Mouse (Mus musculus) heart, adult 9 months (tissue): ENCODE measurements around the gene Grm4.

Source experiments
- DNase-seq, 2 experiments: peaks; one replicate each; pipeline ENCODE4 v3.0.0; 2022; ENCODE audit warnings: low spot score in 2 of 2

Grm4 gene

DNA sequence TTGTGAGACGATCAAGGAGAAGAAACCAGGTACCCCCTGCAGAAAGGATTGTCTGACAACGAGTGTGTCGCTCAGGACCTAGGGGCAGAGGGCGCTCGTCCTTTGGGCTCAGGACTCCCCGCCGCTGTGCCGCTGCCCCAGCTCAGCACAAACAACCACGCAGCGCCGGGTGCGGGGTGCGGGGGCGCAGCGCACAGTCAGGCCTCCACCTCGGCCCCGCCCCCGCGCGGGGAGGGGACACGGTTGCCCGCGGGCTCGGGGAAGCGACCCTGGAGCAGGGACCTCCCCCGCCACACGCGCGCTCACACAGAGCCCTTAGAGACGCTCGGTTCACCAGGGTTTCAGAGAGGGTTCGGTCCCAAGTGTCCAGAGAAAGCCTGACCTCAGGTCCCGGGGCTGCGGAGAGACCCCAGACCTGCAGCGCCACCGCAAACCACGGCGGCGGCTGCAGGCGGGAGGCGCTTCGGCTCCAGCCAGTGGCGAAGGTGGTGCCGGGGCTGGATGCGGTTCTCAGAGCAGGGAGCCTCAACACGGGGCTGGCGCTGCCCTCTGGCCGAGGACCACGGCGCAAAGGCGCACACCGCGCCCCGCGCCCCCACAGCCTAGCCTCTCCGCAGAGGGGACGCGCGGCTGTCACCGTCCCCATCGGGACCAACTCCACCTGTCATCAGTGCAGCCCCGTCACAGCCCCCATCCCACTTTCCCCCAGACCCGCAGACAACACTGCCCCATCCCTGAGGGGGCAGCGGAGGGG, 9.2 kb downstream of the Grm4 start:
- DNase-seq, result no peak

DNA sequence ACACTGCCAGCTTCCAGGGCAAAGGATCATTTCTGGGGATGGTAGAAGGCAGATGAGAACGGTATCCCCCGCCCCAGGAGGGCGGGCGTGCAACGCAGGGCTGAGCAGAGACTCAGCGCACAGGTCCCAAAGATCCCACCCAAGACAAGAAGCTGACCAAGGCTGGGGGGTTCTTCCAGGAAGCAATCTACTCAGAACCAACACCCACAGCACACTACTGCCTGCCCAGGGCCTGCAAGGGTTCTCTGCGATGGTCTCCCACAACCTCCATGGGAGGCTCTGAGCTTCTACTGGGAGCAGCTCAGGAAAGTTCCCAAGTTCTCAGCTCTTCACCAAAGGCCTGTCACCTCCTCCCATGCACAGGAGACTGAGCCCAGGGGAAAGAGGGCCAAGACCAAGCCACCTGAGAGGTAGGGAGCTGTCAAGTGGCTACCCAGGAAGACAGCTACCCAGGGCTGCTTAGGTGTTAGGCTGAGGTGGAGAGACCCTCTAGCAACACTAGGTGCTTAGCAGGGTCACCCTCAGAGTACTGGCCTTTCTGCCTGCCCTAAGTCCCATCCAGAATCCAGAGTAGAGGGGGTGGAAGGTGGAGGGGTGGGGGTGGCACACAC, 10.0 kb downstream of the Grm4 start:
- no peak for DNase-seq

DNA sequence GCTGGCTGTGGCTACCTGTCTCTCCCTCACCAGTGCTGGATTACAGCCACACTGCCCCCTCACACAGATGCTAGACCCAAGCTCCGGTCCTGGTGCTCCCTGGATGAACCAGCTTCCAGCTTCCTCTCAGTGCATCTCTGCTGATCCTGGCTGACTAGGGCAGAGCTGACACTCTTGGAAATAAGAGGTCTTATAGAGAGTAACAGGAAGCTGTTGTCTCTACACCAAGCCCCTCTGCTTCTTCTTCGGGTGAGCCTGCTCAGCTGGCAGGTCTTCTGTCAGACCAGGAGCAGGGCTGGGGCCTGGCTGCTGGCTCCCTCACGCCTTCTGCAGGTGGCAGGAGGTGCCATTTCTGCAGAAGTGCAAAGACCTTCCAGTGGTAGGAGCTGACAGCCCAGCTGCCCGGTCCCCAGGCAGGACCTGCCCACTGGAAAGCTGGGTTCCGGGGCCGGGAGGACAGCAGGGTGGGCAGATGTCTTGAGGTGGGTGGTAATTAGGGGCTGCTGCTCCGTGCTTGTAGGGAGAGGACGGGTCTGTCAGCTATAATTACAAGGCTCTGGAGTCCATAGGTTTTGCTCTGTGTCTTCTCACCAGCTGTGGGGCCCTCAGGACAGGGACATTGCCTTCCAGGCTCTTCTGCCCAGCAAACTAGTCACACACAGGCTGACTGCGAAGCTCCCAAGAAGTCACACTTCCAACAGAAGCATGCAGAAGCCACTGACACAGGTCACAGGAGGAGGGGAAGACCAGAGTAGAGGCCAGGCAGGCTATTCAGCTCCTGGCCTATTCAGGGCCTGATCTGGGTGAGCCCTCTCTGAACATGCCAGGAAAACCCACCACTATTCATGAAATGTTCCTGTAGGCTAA, 10.7 kb downstream of the Grm4 start:
- DNase-seq, result no peak

DNA sequence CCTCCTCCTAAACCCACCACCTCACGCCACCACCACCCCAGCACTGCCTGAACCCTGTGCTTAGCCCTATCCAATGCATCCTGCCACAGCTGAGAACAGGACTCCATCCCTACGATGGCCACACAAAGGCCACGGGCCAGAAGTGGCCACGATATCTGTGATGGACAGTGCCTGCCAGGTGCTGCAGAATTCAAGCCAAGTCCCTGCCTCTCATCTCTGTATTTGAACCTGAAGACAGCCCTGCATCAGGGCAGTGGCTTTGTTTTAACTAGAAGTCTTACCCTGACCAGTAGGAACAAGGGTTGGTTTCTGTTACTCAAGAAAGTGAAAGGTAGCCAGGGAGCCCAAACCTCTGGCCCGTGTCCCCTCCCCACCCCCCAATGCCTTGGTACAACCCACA, 12.1 kb downstream of the Grm4 start:
- no peak for DNase-seq

DNA sequence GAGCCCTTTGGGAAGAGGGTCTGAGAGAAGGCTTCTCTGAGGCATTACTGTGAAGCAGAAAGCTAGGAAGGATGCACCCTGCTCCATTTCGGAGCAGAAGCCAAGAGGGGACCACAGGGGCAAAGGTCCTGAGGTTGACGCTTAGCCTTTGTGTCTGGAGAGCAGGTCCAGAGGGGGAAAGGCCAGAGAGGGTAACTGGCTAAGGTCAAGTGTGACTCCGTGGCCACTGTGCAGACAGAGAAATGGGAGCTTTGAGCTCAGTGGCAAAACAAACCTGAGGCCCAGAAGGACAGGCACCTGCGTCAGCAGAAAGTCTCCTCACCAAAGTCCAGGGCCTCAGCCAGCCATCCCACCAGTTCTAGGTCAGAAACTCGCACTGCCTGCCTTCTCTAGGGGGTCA, 12.7 kb downstream of the Grm4 start:
- DNase-seq, result no peak

DNA sequence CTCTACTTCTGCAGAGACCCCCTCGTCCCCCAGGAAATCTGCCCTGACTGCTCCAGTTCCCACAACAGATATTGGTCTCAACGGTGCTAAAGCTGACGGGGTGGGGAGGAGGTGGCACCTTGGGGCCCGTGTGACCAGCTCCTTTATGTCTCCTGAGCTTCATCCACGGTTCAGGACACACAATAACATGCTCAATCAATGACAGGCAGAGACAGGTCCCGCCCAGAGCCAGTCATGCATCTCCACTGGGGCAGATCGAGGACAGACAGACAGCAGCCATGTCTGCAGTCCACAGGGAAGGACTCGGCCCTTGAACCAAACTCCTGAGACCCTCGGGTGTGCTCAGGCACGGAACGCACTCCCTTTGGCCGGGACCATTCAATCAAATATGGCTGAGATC, 13.2 kb downstream of the Grm4 start:
- no peak for DNase-seq

DNA sequence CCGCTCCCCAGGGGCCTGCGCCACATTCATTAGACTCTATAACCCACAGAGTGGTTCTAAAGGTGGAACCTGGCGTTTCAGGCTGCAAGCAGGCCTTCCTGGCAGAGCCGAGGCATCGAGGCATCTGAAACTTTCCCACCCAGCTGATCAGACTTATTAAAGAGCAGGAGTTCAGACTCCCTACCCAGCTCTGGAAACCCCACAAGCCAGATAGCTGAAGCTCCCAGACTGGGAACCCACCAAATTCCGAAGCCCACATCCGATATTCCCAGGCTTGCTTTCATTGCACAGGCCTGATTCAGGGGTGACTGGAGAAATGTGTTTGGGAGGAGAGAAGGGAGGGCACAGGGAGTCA, 13.6 kb downstream of the Grm4 start:
- DNase-seq, result no peak

DNA sequence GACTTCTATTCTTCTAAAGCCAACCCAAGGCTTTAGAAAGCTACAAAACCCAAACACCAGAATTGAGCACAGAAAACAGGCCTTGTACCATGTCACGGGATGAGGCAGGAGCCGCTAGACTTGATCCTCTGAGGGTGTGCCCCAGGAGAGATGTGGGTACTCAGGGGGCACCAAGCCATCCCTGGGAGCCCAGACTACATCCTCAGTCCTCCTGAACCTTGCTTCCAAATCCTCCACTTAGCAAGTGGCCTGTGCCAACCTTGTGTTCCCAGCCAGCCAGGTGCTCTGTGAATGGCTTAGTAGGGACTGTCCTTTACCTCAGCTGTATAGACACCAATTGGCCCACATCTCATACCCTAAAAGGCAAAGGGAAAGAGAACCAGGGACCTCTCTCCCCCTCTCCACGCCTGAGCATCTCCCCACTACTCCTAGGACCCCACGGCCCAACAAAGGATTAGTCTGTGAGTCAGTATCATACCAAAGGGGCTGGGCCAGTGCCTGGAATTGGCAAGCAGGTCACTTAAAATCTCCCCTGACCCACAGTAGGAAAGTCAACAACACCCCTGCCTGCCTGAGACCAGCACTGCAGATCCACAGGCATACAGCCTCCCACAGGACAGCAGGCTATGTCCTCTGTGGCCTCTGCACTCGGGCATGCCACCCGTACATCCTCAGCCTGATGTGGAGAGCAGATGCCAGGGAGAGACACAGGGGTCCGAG, 14.2 kb downstream of the Grm4 start:
- no peak for DNase-seq

DNA sequence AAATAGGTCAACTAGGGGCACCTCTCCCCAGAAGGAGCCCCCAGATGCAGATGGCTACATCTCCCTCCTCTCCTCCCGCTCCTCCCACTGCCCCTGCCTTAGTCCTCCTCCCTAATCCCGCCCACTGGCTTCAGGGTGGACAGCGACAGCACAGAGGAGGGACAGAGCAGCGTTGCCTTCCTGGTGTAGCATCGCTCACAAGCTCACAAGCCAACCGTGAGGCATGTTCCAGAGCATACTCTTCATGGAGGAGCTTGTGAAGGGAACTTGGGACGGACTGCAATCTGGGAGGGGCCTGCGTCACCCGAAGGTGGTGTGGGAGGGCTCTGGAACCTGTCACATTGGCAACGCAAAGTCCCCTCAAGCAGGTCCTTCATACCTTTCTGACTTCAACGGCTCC, 14.8 kb downstream of the Grm4 start:
- DNase-seq, result no peak

DNA sequence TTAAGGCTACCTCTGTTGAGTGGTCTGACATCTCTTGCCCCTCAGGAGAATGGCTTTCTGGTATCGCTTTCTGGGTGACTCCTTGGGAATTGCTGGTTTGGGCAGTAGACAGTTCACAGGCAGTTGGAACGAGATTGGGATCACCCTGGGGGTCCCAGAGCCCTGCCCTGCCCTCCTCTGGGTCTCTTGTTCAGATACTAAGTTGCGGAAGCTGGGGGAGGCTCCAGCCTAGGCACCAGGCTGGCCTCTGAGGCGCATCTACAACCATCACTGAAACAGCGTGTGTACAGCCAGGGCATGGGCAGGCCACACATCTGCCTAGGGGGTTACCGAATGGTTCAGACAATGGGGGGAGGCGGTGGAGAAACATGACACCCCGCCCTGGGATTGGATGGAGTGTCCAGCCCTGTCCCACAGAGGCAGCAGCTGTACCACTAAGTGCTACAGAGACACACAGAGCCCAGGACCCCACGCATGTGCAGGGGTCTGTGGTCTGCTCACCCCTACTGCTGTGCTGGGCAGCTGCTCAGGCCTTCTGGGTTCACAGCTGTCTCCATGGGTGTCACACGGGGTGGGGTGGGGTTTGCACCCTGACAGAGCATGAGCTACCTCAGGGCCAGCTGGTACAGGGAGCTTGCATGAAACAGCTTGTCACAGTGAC, 15.9 kb downstream of the Grm4 start:
- no peak for DNase-seq

DNA sequence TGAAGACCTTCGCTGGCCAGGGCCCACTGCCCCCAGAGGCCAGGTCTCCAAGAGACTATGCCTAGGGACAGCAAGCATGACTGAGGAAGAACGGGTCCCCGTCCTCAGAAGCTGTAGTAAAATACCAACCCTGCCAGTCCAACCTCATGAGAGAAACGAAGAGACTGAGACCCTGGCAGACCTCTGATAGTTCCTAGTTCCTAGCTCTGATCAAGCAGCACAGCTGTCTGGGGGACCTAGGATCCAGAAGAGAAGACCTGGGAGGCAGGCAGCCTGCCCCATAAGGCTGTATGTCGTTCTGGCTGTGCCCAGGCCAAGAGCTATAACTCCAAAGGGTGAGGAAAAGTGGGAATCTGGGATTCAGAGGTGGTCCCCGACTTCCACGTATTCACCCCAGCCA, 17.3 kb downstream of the Grm4 start:
- DNase-seq, result no peak

DNA sequence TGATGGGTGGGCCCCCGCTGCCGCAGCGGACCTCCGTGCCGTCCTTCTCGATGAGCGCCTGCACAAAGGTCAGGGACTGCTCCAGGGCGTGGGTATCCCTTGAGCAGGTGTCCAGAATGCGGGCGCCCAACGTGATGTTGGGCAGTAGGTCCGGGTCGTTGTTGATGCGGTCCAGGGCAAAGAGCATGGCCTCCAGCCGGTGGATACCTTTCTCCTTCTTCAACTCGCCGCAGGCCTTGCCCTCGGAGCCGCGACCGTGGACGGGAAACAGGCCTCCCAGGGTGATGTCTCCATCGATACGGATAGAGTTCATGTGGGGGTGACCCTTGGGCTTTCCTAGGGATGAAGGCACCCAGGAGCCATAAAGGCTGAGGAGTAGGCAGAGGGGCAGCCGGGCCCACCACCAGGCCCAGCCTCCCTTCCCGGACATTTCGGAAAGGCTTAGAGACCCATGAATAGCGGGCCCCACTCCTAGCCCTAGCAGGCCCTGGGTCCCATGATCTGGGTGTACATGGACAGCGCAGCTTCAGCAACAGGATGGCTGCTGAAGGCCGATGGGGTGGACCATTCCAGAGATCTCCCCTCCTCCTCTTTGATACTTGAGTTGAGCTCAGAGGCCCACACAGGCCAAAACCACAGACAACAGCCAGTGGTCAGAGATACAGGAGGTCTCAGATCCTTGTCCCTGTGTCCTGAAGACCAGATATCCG, 18.3 kb downstream of the Grm4 start:
- DNase-seq, result no peak

DNA sequence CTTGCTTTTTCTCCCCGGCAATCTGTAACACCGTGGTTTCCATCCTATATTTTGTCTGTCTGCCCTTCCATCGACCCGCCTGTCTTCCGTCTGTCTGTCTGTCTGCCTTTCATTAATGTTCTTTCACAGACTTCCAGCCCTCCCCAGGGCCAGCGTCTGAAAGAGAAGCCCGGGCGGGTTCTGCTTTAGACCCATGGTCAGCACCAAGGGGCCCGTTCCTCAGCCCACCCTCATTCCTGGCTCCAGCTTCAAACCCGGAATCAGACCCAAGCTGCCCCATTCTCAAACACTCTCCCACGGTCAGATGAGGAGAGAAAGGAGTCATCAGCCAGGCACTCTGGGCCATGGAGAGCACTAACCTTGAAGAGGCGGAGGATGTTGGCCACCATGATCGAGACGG, 18.9 kb downstream of the Grm4 start:
- DNase-seq, result no peak

DNA sequence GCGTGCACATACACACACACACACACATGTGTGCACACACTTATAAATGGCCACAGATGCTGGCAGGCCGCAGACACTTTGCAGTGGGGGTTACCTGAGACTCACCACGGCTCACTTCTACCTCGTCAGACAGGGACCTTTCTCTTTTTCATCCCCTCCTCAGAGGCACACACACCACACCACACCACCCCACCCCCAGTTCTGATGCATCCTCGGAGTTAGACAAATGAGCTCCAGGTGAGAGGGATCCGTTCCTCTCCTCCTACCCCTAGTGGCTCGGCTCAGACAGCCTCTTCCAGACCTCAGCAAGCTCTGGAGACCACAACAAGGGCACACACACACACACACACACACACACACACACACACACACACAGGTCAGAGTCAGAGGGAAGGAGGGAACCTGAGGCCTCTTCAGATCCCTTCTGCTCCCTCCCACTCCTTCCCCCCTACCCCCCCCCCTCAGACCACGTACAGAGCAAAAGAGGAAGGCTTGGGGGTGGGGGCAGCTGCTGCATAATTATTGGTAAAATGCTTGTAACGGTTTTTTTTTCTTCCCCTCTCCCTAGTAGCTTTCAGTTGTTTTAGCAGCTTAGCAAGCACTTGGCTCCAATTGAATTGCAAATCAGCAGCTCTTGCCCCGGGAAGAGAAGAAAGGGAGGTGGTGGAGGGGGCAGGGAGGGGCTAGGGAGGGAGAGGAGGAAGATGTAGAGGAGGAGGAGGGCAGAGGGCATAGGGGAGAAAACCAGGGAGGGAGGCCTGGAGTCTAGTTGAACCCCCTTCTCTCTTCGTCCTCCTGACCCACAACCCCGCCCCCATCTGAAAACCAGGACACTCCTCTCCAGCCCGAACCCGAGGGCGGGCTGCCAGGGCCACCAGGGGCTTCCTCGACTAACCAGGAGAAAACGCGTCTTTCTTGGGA, 19.6 kb downstream of the Grm4 start:
- DNase-seq, result no peak

DNA sequence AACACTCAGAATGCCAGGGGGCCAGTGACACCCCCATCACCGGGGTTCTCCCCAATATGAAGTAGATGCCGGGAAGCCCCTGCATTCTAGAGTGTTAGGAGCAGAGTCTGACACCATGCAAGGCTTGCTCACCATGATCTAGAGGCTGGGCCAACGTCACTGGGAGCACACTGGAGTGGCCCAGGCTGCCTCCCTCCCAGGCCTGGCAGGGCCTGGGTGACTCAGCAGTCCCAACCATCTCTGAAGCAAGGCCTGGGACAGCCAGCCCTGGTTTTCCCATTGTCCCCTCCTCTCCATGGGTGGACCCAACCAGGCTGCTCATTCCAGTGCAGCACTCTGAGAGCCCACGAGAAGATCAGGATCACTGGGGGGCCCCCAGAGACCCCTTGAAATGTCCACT, 20.4 kb downstream of the Grm4 start:
- DNase-seq, result no peak

DNA sequence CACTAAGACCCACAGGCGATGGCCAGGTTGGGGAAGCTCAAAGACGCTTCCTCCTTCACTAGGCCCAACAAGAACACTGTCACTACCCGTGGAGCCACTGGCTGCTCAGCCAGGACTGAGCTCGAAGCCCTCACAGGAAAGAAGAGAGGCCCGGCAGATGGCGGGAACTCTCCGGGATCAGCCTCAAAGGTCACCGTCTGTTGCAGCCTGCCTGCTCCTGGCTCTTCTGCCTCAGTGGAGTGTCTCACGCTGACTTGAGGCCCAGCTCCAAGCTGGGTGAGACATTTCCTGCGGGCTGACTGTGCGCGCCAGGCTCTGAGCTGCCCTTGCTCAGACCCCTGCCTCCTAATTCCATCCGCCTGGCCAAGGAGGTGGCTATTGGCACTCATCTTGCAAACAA, 22.1 kb downstream of the Grm4 start:
- no peak for DNase-seq

DNA sequence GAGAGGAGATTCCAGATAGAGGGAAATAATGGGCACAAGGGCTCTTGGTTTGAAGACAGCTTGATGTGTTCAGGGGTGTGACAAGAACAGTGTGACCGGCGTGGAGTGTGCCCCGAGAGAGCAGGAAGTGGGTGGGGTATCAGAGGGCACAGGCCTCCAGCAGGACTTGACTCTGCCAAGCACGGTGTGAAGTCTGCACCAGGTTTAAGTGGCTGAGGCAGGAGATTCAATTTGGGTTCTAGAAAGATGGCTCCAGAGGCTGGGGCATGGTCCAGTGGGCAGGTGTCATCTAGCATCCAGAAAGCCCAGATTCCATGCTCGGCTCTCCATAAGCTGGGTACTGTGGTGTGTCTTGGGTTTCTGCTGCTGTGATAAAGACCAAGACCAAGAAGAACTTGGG, 23.4 kb downstream of the Grm4 start:
- DNase-seq, result no peak

DNA sequence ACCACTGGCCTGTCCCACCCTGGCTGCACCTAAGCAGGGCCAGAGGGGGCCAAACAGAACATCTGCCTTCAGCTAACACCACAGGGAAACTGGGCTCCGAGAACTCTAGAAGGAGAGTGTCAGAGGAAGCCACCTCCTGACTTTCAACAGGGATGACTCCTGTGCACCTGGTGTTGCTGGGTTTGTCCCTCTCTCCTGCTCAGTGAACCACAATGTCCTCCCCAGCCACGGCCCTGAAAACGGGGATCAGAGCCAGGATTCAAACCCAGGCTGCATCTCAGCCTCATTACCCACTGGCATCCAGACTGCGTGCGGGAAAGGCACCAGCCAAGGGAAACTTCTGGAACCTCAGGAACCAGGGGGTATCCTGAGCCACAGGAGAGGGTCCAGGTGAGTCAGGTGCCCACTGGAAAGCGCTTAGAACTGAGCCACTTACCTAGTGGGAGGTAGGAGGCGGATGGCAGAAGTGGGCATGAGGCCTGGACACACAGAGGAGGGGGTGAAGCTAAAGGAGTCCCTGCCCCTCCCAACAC, 26.1 kb downstream of the Grm4 start:
- DNase-seq, result no peak

DNA sequence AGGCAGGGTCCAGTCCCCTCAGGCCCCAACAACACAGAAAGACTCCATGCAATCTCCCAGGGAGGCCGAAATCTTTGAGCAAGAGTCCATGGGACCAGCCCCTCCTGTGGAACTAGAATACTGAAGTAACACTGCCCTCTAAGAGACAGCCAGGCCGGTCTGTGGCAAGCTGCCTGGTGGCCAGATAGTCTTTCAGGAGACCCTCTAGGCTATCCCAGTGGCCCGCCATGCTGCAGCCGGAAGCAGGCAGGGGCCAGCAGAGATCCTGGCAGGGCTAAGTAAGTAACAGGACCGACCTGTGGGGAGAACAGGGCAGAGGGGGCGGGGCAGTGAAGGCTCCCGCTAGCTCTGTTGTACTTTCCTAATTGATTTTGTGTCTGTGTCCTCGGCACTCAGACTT, 27.2 kb downstream of the Grm4 start:
- DNase-seq, result no peak

DNA sequence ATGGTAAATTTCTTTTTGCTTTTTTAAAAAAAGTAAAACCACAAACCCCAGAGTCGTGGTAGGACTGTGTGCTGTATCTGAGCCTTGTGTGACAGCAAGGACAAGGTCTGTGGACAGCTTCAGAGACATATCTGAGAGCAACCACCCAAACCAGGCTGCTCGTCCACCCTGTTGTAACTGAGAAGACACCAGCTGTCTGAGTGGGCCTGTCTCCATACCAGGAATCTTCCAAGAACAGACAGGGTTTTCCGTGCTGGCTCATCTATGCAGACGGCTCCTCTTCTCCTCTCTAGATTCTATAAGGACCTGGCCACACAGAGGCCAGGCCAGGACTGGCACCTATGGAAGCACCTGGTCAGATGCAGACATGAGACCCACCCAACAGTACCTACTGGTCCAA, 27.8 kb downstream of the Grm4 start:
- no peak for DNase-seq
